Mouse (Mus musculus) thymus, postnatal 25 days (tissue): ENCODE measurements around the gene Cuzd1.

ENCODE experiments used
- DNase-seq: peaks from one replicate; pipeline ENCODE4 v3.0.0; 2022

Cuzd1 gene

GRCm38 (mm10) chr7:131322192-131322591, at the start of gene Cuzd1:
Gene Cuzd1 (minus strand): TSS chr7:131322292.
- no peak for DNase-seq

GRCm38 (mm10) chr7:131371470-131371860, 49.4 kb upstream of the Cuzd1 start:
- DNase-seq, result no peak

- DNase-seq, result peak; percentile 87
These were observed 48.8 kb upstream of the Cuzd1 start, which contains the start of gene Pstk for GRCm38 (mm10) chr7:131370648-131371469. Gene Pstk (plus strand): TSS chr7:131371141.

- no peak for DNase-seq
These were observed 42.0 kb upstream of the Cuzd1 start for GRCm38 (mm10) chr7:131364131-131364530.

GRCm38 (mm10) chr7:131362615-131363300, 40.7 kb upstream of the Cuzd1 start, which contains the start of gene 2310057M21Rik:
Gene 2310057M21Rik (minus strand): TSS chr7:131362759.
- DNase-seq, result peak; percentile 90

- no peak for DNase-seq
These were observed 40.1 kb upstream of the Cuzd1 start for GRCm38 (mm10) chr7:131362269-131362614.

- DNase-seq, result no peak
These were observed 34.0 kb upstream of the Cuzd1 start for GRCm38 (mm10) chr7:131356105-131356504.

- no peak for DNase-seq
These were observed 23.9 kb upstream of the Cuzd1 start for GRCm38 (mm10) chr7:131345856-131346541.

GRCm38 (mm10) chr7:131337502-131338068, 15.5 kb upstream of the Cuzd1 start:
- DNase-seq, result no peak

- no peak for DNase-seq
These were observed 11.5 kb upstream of the Cuzd1 start, which contains the start of gene Fam24a for GRCm38 (mm10) chr7:131333564-131333963. Gene Fam24a (plus strand): TSS chr7:131333864.

- no peak for DNase-seq
These were observed 9.6 kb upstream of the Cuzd1 start for GRCm38 (mm10) chr7:131331688-131332087.

GRCm38 (mm10) chr7:131329416-131329815, 7.3 kb upstream of the Cuzd1 start, which contains the start of gene Fam24b:
Gene Fam24b (minus strand): TSS chr7:131329516.
- DNase-seq, result no peak

GRCm38 (mm10) chr7:131327054-131327453, 5.0 kb upstream of the Cuzd1 start:
- DNase-seq, result no peak

- DNase-seq, result no peak
These were observed 3.8 kb downstream of the Cuzd1 start for GRCm38 (mm10) chr7:131318340-131318739.

- DNase-seq, result no peak
These were observed 4.5 kb downstream of the Cuzd1 start for GRCm38 (mm10) chr7:131317587-131317986.

GRCm38 (mm10) chr7:131314493-131314892, 7.6 kb downstream of the Cuzd1 start:
- no peak for DNase-seq

GRCm38 (mm10) chr7:131306733-131307132, 15.4 kb downstream of the Cuzd1 start:
- no peak for DNase-seq

- no peak for DNase-seq
These were observed 18.8 kb downstream of the Cuzd1 start for GRCm38 (mm10) chr7:131303340-131303739.

- DNase-seq, result no peak
These were observed 24.9 kb downstream of the Cuzd1 start for GRCm38 (mm10) chr7:131297151-131297550.

- DNase-seq, result no peak
These were observed 56.2 kb downstream of the Cuzd1 start for GRCm38 (mm10) chr7:131265851-131266250.

GRCm38 (mm10) chr7:131264251-131264650, 57.8 kb downstream of the Cuzd1 start:
- DNase-seq, result no peak

GRCm38 (mm10) chr7:131260946-131261345, 61.1 kb downstream of the Cuzd1 start:
- DNase-seq, result no peak
